Mouse (Mus musculus) cerebellum, adult (tissue): ENCODE results near the gene Nmnat3.
"Not testable (repeated sequence)": the region's sequence is repeated elsewhere in the genome, so short reads cannot be mapped to it uniquely, and the experiment has no call there.

Experiments
- ATAC-seq: cut with Nextera tagmentation; 2 replicates; pipeline ENCODE4 v1.9.2; 2017; ENCODE audit warnings: mild to moderate bottlenecking, moderate library complexity, mixed read lengths; ENCODE audit not compliant: insufficient number of reproducible peaks, low FRiP score, low TSS enrichment

Gene Nmnat3

GRCm38 (mm10) chr9:98287135-98287534 is at the start of gene Nmnat3:
Gene Nmnat3 (plus strand): TSS chr9:98287435.
- ATAC-seq = not testable (repeated sequence)

DNA sequence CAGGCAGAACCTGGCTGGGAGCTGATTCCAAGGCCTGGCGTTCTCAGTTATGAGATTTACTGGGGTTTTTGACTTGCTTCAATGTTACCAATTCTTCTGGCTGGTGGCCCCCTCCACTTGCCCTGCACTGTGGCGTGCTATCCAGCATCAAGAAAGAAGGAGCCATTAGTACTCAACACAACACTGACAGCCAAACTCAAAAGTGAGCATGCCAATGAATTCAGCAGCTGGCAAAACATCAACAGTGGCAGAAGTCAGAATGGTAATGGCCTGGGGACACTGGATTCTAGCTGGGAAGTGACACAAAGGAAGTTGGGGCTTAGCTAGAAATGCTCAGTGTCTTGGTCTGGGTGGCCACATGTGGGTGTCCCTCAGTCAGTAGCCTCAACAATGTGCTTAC is 43.8 kb upstream of the Nmnat3 start:
- ATAC-seq = no peak

GRCm38 (mm10) chr9:98244223-98244622 is 43.0 kb upstream of the Nmnat3 start:
- ATAC-seq = peak; percentile 96

DNA sequence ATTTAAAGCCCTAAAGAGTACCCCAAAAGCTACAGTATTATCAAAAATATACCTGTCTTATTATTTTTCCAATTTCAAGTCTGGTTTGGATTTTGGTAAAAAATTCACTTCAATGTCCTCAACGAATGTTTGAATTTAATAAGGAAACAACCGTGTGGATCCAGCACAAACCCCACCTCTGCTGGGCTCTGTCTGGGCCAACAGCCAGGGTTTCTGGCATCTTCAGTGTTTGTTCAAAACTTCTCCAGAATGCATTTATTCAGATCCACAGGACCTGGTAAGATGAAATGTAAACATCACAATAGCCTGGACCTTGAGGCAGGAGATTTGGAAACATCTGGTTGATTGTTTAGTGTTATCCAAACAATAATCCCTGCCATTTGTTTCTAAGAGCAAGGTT is 42.0 kb upstream of the Nmnat3 start:
- ATAC-seq = no peak

- ATAC-seq = no peak
Measured at GRCm38 (mm10) chr9:98246351-98246750, 40.9 kb upstream of the Nmnat3 start.

DNA sequence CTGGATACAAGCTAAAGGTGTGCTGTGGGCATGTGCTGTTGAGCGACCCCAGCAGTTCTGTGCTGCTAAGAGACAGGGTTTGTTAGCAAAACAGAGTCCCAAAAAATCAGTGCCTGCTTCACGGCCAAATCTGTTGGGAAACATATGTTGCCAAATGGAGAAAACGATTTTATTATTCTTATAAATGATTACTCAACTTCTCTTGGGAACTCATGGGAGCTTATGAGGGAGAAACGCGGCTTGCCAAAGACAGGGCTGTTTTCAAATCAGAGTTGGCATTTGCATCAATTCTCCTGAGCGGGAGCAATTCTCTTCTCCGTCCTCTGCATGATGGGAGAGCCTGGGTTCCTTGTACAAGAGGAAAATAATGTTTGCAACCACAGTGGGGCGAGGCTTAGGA is 27.0 kb upstream of the Nmnat3 start:
- no peak for ATAC-seq

DNA sequence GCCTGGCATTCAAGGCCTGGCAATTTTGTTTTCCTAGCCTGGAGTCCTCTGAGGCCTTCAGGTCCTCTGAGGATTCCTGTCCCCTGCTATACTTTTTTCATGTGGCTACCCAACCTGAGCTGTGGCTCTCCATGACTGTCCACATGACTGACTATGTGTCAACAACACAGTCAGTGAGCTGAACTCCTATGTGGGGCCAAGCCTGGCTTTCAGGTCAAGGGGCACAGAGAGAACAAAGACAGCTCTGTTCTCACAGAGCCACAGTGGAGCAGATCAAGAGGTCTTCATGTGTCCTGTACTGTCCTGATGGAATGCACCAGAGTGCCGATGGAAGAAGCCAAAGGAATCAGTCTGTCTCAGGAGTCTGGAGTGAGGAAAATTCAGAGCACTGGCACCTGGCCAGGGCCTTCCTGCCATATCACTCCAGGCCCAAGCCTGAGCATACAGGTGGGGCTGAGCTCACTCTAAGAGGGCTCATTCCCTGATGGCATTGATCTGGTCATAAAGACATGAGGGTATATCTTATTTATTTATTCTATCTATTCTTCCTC is 25.7 kb upstream of the Nmnat3 start:
- ATAC-seq = no peak

GRCm38 (mm10) chr9:98264916-98265315 is 22.3 kb upstream of the Nmnat3 start:
- no peak for ATAC-seq

DNA sequence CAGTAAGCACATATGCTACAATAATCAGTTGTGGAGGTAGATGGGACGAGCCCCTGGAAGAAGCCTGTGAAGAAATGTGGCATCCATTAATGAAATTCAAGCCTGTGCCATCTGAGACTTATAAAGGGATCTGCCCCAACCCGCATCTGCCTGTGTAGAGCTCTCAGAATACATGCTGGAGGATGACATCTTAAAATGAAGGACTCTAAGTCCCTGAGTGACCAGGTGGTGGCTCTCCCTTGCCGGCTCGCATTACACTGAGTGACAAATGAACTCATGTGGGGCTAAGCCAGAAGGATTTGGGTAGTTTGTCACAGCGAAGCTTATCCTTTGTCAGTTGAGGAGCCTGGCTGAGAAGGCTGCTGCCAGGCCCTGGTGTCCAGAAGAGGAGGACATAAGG is 14.5 kb upstream of the Nmnat3 start:
- ATAC-seq = no peak

DNA sequence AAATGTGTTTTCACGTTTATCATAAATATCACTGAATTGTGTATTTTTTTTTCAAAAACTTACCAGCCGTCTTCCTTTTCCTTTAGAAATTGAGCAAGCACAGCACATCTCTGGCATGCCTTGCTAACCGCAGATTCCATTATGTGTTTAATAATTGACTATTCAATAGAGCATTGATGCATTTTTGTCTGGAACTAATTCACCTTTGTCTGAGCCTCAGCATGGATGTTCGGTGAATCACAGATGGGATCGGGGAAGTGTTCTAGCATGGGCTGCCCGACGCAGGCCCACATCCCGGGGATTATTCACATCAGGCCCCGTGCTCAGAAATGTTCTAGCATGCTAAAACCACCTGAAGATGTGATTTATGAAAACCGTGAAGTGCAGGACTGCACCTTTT is 12.2 kb upstream of the Nmnat3 start:
- ATAC-seq = no peak

DNA sequence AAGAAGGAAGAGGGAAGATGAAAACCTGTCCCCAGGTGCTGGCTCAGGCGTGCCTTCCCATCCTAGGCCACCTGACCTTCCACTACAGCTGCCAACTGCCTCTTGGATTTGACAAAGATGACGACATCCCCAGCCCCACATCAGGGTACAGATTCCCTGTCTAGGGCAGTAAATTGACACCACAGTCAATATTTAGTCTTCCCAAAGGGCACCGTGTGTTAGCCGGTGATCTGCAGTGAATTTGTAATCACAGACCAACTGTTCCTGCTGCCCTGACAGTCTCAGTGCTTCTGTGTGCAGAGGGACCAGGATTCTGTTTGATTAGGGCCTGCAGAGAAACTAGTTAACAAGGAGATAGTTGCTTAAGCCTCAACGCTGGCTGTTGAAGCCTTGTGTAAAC is 7.1 kb upstream of the Nmnat3 start:
- ATAC-seq = no peak

DNA sequence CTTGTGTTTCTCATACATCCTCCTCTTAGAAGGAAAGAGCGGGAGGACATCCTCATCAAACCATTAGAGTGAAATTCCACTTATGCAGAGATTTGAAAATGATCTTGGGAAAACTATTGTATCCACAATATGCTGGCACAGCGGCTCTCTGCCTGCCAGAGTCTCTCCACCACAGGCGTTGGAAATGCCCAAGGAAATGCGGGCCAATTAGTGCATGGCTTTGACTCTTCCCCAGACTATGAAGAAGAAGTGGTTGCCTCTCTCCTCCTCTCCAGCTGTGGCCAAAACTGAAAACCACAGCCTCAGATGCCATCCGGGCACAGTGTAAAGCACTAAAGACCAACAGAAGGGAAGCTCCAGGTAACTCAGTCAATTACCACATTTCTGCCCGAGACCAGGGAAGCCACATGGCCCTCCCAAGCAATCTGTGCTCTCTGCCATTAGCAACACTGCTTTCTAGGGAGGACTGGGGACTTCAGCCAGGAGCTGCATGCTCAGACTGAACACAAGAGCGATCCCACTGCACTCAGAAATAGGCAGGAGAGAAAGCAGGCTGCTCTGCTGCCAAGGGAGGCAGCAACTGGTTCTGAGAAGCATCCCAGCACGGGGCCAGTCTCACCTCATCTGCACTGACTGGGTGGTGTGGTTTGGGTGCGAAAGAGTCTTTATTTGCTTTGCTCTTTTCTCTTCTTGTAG is 1.5 kb upstream of the Nmnat3 start:
- no peak for ATAC-seq

- ATAC-seq = no peak
Measured at GRCm38 (mm10) chr9:98289665-98290064, 2.4 kb downstream of the Nmnat3 start.

GRCm38 (mm10) chr9:98290591-98290990 is 3.4 kb downstream of the Nmnat3 start:
- no peak for ATAC-seq

DNA sequence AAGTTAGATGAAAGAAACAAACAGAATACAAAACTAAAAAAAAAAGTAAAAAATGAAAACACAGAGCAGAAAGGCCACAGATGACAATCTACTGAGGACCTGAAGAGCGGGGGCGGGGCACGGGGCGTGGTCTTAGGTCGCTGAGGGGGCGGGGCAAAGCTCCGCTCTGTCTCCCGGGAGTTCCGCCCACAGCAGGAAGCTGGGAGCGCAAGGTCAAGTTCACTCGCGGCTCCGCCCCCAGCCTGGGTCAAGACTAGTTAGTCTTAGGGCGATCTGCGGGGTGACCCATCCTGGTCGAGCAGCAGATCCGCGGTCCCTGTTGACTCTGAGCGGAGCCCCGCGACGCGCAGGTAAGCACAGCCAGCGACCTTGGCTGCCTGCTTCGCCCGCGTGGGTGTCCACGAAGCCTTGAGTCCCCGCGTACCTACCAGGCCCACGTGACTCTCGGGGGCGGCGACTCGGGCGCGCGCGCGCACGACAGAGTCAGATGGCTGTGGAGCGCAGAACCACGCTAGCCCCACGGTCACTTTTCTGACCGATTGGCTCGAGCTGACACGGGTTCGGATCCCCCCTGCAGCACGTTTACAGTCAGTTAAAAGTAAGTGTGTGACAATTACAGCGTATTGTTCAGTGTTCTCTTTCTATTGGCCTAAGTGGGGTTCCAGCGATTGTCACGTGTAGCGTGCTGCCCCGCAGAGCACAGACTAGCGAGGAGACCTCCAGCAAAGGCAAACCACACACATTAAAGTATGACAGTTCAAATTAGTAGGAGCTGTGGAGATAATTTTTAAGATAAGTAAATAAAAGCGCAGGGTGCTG is 9.4 kb downstream of the Nmnat3 start:
- ATAC-seq = peak; percentile 73

GRCm38 (mm10) chr9:98297234-98297936 is 10.2 kb downstream of the Nmnat3 start:
- no peak for ATAC-seq

GRCm38 (mm10) chr9:98297937-98298595 is 10.8 kb downstream of the Nmnat3 start:
- no peak for ATAC-seq

GRCm38 (mm10) chr9:98298761-98299160 is 11.5 kb downstream of the Nmnat3 start:
- no peak for ATAC-seq

DNA sequence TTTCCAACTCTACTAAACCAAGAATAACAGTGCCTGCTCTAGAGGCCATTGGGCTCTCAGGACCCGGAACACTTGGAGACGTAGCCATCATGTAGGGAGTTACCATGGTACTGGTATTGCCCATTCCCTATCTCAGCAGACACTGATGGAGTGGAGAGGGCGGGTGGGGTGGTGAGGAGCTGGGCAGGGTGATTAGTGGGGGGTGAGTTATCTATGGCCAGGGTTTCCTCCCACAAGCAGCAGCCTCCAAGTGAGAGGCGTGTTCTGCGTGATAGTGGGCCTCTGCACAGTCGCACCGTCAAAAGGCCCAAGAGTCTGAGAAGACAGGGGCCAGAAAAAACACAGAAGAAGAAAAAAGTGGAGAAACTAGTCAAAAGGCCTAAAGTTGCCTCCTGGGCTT is 12.0 kb downstream of the Nmnat3 start:
- no peak for ATAC-seq

- no peak for ATAC-seq
Measured at GRCm38 (mm10) chr9:98300582-98300981, 13.3 kb downstream of the Nmnat3 start.
